Mouse (Mus musculus): ENCODE data around the gene Smarcd3. TPM values are rescaled to one million over a fixed set of nuclear protein-coding genes. Genes with fewer than 3 reads are reported as not detected.
A peak's percentile ranks its signal among the peaks of the same experiment; 100 is the strongest.

Smarcd3 gene
- polyA plus RNA-seq, 1 experiment from 2014 or later: 92.1 TPM

- Histone ChIP-seq H3K36me3 (peaks cover 86% of the 10 kb centered on the region), H3K4me1 (peaks cover 67% of the 10 kb centered on the region), H3K27ac (peak overlapping the region; percentile 72), H3K4me3 (no peak overlapping the region; the same call in 1 of the 2 replicates), H3K9me3 (no peaks in the 10 kb centered on the region), H3K27me3 (ENCODE audit: insufficient read depth, poor library complexity, severe bottlenecking) (no peaks in the 10 kb centered on the region)
- no peak for DNase-seq (ENCODE audit: low spot score)
- WGBS: 64% methylated on average over 24 of the region's 24 CpGs
Observed at GRCm38 (mm10) chr5:24591796-24592470, 32.3 kb downstream of the Smarcd3 start.

DNA sequence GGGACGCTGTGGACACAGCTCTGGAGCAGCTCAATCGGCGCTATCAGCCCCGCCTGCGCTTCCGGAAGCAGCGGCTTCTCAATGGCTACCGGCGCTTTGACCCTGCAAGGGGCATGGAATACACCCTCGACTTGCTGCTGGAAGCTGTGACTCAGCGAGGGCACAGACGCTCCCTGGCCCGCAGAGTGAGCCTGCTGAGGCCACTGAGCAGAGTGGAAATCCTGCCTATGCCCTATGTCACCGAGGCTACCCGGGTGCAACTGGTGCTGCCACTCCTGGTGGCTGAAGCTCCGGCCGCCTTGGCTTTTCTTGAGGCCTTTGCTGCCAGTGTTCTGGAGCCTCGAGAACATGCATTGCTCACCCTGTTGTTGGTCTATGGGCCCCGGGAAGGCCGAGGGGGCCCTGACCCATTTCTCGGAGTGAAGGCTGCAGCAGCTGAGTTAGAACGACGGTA is 32.9 kb downstream of the Smarcd3 start:
- Histone ChIP-seq H3K36me3 (peaks cover 81% of the 10 kb centered on the region), H3K9me3 (no peaks in the 10 kb centered on the region), H3K27me3 (ENCODE audit: insufficient read depth, poor library complexity, severe bottlenecking) (no peaks in the 10 kb centered on the region), H3K27ac (peak overlapping the region; percentile 72; the same call in 1 of the 2 replicates), H3K4me1 (peaks cover 61% of the 10 kb centered on the region), H3K4me3 (peak overlapping the region; percentile 28)
- no peak for DNase-seq (ENCODE audit: low spot score)
- WGBS: 26% methylated on average over 23 of the region's 23 CpGs

DNA sequence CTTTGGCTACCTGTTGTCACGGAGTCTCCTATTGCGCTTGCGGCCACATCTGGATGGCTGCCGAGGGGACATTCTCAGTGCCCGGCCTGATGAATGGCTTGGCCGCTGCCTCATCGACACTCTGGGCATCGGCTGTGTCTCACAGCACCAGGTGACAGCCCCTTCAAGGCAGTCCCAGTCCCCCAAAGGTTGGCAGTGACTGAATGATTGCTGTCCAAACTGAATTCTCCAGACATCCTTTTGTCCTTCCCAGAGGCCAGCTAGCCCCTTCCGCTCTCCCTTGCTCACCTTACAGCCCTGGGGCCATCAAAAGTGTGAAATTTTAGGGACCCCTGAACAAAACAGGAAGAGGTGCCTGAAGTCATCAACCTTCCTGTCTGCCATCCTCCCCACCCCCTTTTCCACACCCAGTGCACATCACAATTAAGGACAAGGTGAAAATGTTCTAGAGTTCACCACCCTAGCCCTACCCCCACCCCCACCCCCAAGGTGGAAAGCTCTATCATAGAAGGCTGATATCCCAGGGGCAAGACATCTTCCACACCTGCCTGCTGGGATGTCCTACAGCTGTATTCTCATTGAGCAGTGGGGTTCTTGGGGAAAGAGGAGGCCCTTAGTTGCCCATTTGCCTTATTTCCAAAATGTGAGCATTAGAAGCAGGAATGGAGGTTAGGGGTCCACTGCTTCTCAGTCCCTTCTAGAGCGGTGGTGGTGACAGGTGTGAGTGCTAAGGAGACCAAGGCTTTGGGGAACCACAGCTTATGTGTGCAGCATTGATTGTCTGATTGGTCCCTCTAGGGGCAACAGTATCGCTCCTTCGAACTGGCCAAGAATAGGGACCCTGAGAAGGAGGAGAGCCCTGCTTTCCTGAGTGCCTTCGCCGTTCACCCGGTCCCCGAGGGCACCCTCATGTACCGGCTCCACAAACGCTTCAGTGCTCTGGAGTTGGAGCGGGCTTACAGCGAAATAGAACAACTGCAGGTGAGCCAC is 34.4 kb downstream of the Smarcd3 start:
- Histone ChIP-seq H3K4me1 (peaks cover 59% of the 10 kb centered on the region), H3K27ac (no peak overlapping the region), H3K9me3 (no peaks in the 10 kb centered on the region), H3K4me3 (no peak overlapping the region), H3K27me3 (ENCODE audit: insufficient read depth, poor library complexity, severe bottlenecking) (no peaks in the 10 kb centered on the region), H3K36me3 (peaks cover 66% of the 10 kb centered on the region)
- no peak for DNase-seq (ENCODE audit: low spot score)
- WGBS: 87% methylated on average over 20 of the region's 20 CpGs

DNA sequence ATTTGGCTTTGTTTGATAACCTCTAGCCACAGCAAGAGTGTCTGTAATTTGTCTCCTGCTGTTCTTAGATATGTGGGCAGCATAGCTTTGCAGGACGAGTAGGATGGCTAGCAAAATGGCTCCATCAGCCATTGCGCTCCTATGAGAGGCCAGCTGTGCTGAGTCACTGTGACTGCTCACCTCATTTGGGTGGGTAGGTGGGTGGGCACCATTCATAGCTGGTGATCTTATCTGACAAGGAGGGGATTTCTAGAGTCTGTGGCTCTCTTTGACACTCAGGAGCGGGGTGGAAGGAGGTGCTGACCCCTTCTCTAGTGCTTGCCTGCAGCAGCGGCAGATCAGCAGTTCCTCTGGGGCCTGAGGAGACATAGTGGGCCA is 37.0 kb downstream of the Smarcd3 start:
- H3K27me3 ChIP-seq (ENCODE audit: insufficient read depth, poor library complexity, severe bottlenecking): no peaks in the 10 kb centered on the region
- H3K4me1 ChIP-seq: peaks cover 43% of the 10 kb centered on the region
- peak overlapping the region; percentile 96 for H3K4me3 ChIP-seq
- 21% methylated on average over 4 of the region's 4 CpGs for WGBS
- no peak for DNase-seq (ENCODE audit: low spot score)
- H3K9me3 ChIP-seq: no peaks in the 10 kb centered on the region
- H3K36me3 ChIP-seq: peaks cover 40% of the 10 kb centered on the region
- peak overlapping the region; percentile 90 for H3K27ac ChIP-seq

DNA sequence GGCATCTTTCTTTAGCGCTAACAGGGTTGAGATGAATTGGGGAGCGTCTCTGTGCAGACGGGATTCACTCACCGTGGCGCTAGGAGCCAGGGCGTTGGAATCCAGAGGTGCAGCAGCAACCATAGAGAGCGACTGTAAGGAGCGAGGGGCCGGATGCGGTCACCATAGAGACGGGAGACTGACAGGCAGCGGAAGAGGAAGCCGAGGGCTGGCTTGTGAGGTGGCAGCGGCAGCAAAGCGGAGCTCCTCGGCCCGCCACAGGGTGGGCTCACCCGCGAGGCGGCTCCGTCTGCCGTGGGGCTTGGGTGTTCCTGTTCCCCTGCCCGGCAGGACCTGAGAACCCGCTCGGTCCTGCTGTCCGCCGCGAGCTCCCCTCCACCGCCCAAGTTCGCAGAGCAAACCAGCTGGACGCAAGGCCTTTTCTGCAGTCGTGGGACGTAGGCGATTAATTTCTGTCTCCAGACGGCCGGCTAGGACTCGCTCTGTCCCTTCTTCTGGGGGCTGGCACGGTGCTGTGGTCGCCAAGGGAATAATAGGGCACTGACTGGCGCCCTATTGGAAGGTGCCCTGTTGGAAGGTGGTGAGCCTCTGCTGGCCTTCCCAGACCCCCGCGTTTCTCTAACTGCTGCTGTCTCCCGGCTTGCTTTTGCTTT is 37.5 kb downstream of the Smarcd3 start, which contains the start of gene Chpf2:
Gene Chpf2, plus strand, starts transcription at position 195 of the 653 bp plus-strand sequence.
- Histone ChIP-seq H3K4me3 (peak within 1 kb of the TSS; percentile 96), H3K9me3 (no peaks in the 10 kb centered on the region), H3K36me3 (peaks cover 35% of the 10 kb centered on the region), H3K27me3 (ENCODE audit: insufficient read depth, poor library complexity, severe bottlenecking) (no peaks in the 10 kb centered on the region), H3K27ac (peak within 1 kb of the TSS; percentile 90), H3K4me1 (peaks cover 38% of the 10 kb centered on the region)
- under 1% methylated on average over 43 of the region's 43 CpGs for WGBS
- peak; percentile 96 for DNase-seq (ENCODE audit: low spot score)

GRCm38 (mm10) chr5:24586106-24586505 is 38.1 kb downstream of the Smarcd3 start:
- WGBS: 12% methylated on average over 8 of the region's 8 CpGs
- no peaks in the 10 kb centered on the region for H3K27me3 ChIP-seq (ENCODE audit: insufficient read depth, poor library complexity, severe bottlenecking)
- H3K9me3 ChIP-seq: no peaks in the 10 kb centered on the region
- DNase-seq (ENCODE audit: low spot score): no peak
- H3K27ac ChIP-seq: peak overlapping the region; percentile 90
- peaks cover 32% of the 10 kb centered on the region for H3K4me1 ChIP-seq
- peaks cover 29% of the 10 kb centered on the region for H3K36me3 ChIP-seq
- peak overlapping the region; percentile 96 for H3K4me3 ChIP-seq

- H3K4me1 ChIP-seq: peaks cover 14% of the 10 kb centered on the region
- no peak for DNase-seq (ENCODE audit: low spot score)
- H3K27ac ChIP-seq: peak overlapping the region; percentile 90
- no peaks in the 10 kb centered on the region for H3K9me3 ChIP-seq
- peaks cover 19% of the 10 kb centered on the region for H3K36me3 ChIP-seq
- H3K4me3 ChIP-seq: peak overlapping the region; percentile 83
- 61% methylated on average over 6 of the region's 6 CpGs for WGBS
- H3K27me3 ChIP-seq (ENCODE audit: insufficient read depth, poor library complexity, severe bottlenecking): no peaks in the 10 kb centered on the region
Observed at GRCm38 (mm10) chr5:24578109-24578963, 45.9 kb downstream of the Smarcd3 start.

- H3K4me1 ChIP-seq: peaks cover 14% of the 10 kb centered on the region
- H3K27ac ChIP-seq: peak within 1 kb of the TSS; percentile 90
- H3K4me3 ChIP-seq: peak within 1 kb of the TSS; percentile 83
- DNase-seq (ENCODE audit: low spot score): peak; percentile 100
- no peaks in the 10 kb centered on the region for H3K27me3 ChIP-seq (ENCODE audit: insufficient read depth, poor library complexity, severe bottlenecking)
- peaks cover 29% of the 10 kb centered on the region for H3K36me3 ChIP-seq
- no peaks in the 10 kb centered on the region for H3K9me3 ChIP-seq
- WGBS: under 1% methylated on average over 48 of the region's 48 CpGs
Observed at GRCm38 (mm10) chr5:24577183-24577929, 46.9 kb downstream of the Smarcd3 start, which contains the start of gene Abcf2. Gene Abcf2, minus strand, starts transcription at chr5:24577467.

DNA sequence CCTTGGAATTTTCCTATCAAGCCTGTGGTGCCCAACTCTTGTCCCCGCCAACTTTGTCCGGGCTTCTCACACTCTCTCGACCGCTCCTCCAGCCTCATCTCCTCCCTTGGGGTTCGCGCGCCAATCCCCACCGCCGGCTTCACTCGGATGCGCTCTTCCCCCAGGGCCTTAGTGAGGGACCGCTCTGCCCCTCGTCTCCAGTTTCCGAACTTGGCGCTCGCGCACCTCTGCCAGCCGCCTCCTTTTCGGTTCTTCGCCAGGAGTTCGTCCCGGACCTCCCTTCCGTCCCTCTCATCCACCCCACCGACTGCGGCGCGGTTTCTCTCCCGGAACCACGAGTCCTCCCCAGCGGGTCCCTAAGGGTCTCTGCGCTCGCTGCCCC is 47.4 kb downstream of the Smarcd3 start:
- DNase-seq (ENCODE audit: low spot score): no peak

GRCm38 (mm10) chr5:24575948-24576347 is 48.3 kb downstream of the Smarcd3 start:
- Histone ChIP-seq H3K27ac (no peak overlapping the region), H3K36me3 (peaks cover 43% of the 10 kb centered on the region), H3K9me3 (no peaks in the 10 kb centered on the region), H3K27me3 (ENCODE audit: insufficient read depth, poor library complexity, severe bottlenecking) (no peaks in the 10 kb centered on the region), H3K4me3 (peak overlapping the region; percentile 83), H3K4me1 (peaks cover 14% of the 10 kb centered on the region)
- no peak for DNase-seq (ENCODE audit: low spot score)
- 80% methylated on average over 1 of the region's 1 CpGs for WGBS

More for the DNA sequence above, 47.4 kb downstream of the Smarcd3 start:
- WGBS: under 1% methylated on average over 32 of the region's 32 CpGs
- peak overlapping the region; percentile 90 for H3K27ac ChIP-seq
- H3K27me3 ChIP-seq (ENCODE audit: insufficient read depth, poor library complexity, severe bottlenecking): no peaks in the 10 kb centered on the region
- no peaks in the 10 kb centered on the region for H3K9me3 ChIP-seq
- H3K4me3 ChIP-seq: peak overlapping the region; percentile 83
- H3K36me3 ChIP-seq: peaks cover 35% of the 10 kb centered on the region
- peaks cover 14% of the 10 kb centered on the region for H3K4me1 ChIP-seq

- Histone ChIP-seq H3K36me3 (no peaks in the 10 kb centered on the region), H3K27ac (no peak within 1 kb of the TSS), H3K9me3 (no peaks in the 10 kb centered on the region), H3K27me3 (ENCODE audit: insufficient read depth, poor library complexity, severe bottlenecking) (peaks cover 18% of the 10 kb centered on the region), H3K4me1 (peaks cover 2% of the 10 kb centered on the region), H3K4me3 (no peak within 1 kb of the TSS)
- no peak for DNase-seq (ENCODE audit: low spot score)
- WGBS: 65% methylated on average over 2 of the region's 2 CpGs
Observed at GRCm38 (mm10) chr5:24556709-24557108, 67.5 kb downstream of the Smarcd3 start, which contains the start of gene 4931409K22Rik. Gene 4931409K22Rik, minus strand, starts transcription at chr5:24556809.
